12 mouse cellular contexts compared by ENCODE assay signal in the genomic region with DNA sequence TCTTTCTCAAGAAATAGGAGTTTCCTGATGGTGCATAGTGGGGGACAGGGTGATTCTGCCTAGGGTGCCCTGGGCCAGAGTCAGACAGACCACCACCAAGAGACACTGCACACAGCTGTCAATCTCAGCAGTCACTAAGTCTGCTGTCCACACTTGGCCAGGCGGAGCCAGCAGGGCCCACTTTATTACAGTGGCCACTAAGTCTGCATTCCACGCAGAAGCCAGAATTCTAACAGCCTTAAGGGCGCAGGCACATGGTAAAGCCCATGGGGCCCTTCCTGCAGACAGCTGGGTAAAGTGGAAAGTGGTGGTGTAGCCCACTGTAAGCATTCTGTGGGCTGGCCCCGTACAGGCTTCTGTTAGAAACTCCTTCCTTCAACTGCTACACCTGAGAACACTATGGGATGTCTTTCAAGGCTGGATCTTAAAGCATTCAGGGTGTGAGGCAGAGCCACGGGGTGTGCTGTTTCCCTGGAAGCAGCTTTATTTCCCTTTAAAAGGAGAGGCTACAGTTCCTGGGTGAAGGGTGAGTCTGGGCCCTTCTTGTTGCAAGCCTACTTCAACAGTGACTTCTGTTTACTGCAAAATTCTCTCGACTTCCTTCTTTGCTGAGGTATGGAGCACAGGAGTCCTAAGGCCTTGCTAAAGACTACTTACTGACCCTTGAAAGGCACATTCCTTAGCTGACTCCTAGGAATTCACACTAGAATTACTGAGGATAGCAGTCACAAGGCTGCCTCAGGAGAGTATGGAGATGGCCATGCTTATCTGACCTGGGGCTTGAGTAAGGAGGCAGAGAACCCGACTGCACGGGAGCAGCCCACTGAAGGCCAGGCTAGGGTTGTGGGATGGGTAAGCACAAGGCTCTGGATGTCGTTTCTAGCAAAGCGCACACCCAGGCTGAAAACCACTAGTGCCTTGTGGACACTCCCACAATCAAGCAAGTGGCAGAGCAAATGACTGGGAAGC. TPM values are rescaled to one million over a fixed set of nuclear protein-coding genes. Genes with fewer than 3 reads are reported as not detected.
DNase-seq lines count a peak whose midpoint lies in the region; ATAC-seq and TF ChIP-seq lines count a peak whose summit lies in the region.
"Had no signal": no experiment of that assay in that cellular context is flagged by ENCODE, and none has a peak within 500 bp of the region (broad histone marks: within the 10 kb centered on the region; RNA-seq: fewer than 3 reads in every experiment).

No protein-coding gene starts in this region.

- H3K36me3 ChIP-seq in midbrain, embryonic 12.5 days = 0 out of 2 replicates have a peak, but pooled peaks cover 5% of the 10 kb centered on the region
- H3K36me3 ChIP-seq in midbrain, embryonic 15.5 days (replicated peaks) = no peaks in the 10 kb centered on the region
- H3K36me3 ChIP-seq in limb, embryonic 14.5 days (ENCODE audit: control insufficient read depth, insufficient read depth, low read length) = no peaks in the 10 kb centered on the region
- no peaks in the 10 kb centered on the region for H3K36me3 ChIP-seq in stomach, postnatal 0 days (ENCODE audit: control insufficient read depth, insufficient read depth, low read length)

- H3K4me2 ChIP-seq in midbrain, embryonic 12.5 days (replicated peaks) = no peak overlapping the region
- no peak overlapping the region for H3K4me2 ChIP-seq in midbrain, embryonic 15.5 days
- no peak overlapping the region for H3K4me2 ChIP-seq in limb, embryonic 14.5 days (replicated peaks; ENCODE audit: low read depth, low read length, severe bottlenecking)
- H3K4me2 ChIP-seq in stomach, postnatal 0 days (replicated peaks; ENCODE audit: low read depth) = no peak overlapping the region

- no peak overlapping the region for H3K4me3 ChIP-seq in midbrain, embryonic 12.5 days
- no peak overlapping the region for H3K4me3 ChIP-seq in midbrain, embryonic 15.5 days
- H3K4me3 ChIP-seq in limb, embryonic 14.5 days (replicated peaks; ENCODE audit: low read length) = no peak overlapping the region
- no peak overlapping the region for H3K4me3 ChIP-seq in stomach, postnatal 0 days (ENCODE audit: low read depth, low read length)
- H3K4me3 ChIP-seq: erythroblast, embryonic 14.5 days had no signal

- TF ChIP-seq CTCF in stomach, postnatal 0 days (IDR thresholded peaks at IDR 0.05; ENCODE audit: low read depth) = no peak

- WGBS in midbrain, embryonic 12.5 days = 44% methylated on average over 10 of the region's 10 CpGs
- WGBS in midbrain, embryonic 15.5 days = 52% methylated on average over 10 of the region's 10 CpGs
- WGBS in limb, embryonic 14.5 days = 39% methylated on average over 10 of the region's 10 CpGs
- 46% methylated on average over 10 of the region's 10 CpGs for WGBS in stomach, postnatal 0 days

- no peak overlapping the region for H3K9ac ChIP-seq in midbrain, embryonic 12.5 days (replicated peaks)
- H3K9ac ChIP-seq in midbrain, embryonic 15.5 days = no peak overlapping the region
- H3K9ac ChIP-seq in limb, embryonic 14.5 days (ENCODE audit: low read depth, low read length, severe bottlenecking) = no peak overlapping the region
- H3K9ac ChIP-seq in stomach, postnatal 0 days (ENCODE audit: low read length) = no peak overlapping the region

- peak; percentile 35; the same call in 1 of the 2 replicates for ATAC-seq in midbrain, embryonic 12.5 days (ENCODE audit: low FRiP score, low read depth)
- ATAC-seq in midbrain, embryonic 15.5 days (replicated peaks) = no peak
- ATAC-seq in limb, embryonic 14.5 days (ENCODE audit: low FRiP score, low read depth) = 0 out of 2 replicates have a peak, but pooled peaks have one; percentile 25
- peak; percentile 58 for ATAC-seq in stomach, postnatal 0 days (ENCODE audit: low FRiP score, low TSS enrichment)

- no peak for TF ChIP-seq EP300 in stomach, postnatal 0 days (optimal IDR thresholded peaks at IDR 0.05)

- peak overlapping the region; percentile 44 for H3K27ac ChIP-seq in midbrain, embryonic 12.5 days (replicated peaks)
- no peak overlapping the region for H3K27ac ChIP-seq in midbrain, embryonic 15.5 days
- H3K27ac ChIP-seq in limb, embryonic 14.5 days (replicated peaks; ENCODE audit: low read depth, low read length) = no peak overlapping the region
- peak overlapping the region; percentile 81 for H3K27ac ChIP-seq in stomach, postnatal 0 days (replicated peaks)

- peak; percentile 93 for DNase-seq in heart, adult 11 months
- no peak for DNase-seq in heart, postnatal 4 days
- DNase-seq in limb, embryonic 14.5 days (ENCODE audit: low spot score) = no peak
- DNase-seq in stomach, postnatal 0 days (ENCODE audit: low spot score) = peak; percentile 53
- DNase-seq in urinary bladder, adult 2 months (ENCODE audit: low spot score) = no peak
- DNase-seq in spleen, postnatal 36 days (ENCODE audit: low spot score in 2 of 2) = no peak
- DNase-seq: adrenal gland, adult 2 months; B cell, adult 2 months; layer of hippocampus, adult 9-11 months had no signal

- peaks cover 46% of the 10 kb centered on the region for H3K4me1 ChIP-seq in midbrain, embryonic 12.5 days
- peaks cover 45% of the 10 kb centered on the region for H3K4me1 ChIP-seq in midbrain, embryonic 15.5 days
- H3K4me1 ChIP-seq in limb, embryonic 14.5 days (ENCODE audit: control insufficient read depth, insufficient read depth, low read length) = peaks cover 37% of the 10 kb centered on the region
- peaks cover 18% of the 10 kb centered on the region for H3K4me1 ChIP-seq in stomach, postnatal 0 days (replicated peaks; ENCODE audit: control insufficient read depth, insufficient read depth)

- no peaks in the 10 kb centered on the region for H3K27me3 ChIP-seq in midbrain, embryonic 12.5 days
- H3K27me3 ChIP-seq in midbrain, embryonic 15.5 days (replicated peaks) = no peaks in the 10 kb centered on the region
- no peaks in the 10 kb centered on the region for H3K27me3 ChIP-seq in limb, embryonic 14.5 days (ENCODE audit: control insufficient read depth, insufficient read depth, low read length)
- no peaks in the 10 kb centered on the region for H3K27me3 ChIP-seq in stomach, postnatal 0 days (ENCODE audit: control insufficient read depth, insufficient read depth, low read length)

- no peak for TF ChIP-seq POLR2A in limb, embryonic 14.5 days (IDR thresholded peaks at IDR 0.05; ENCODE audit: borderline replicate concordance, extremely low read depth, insufficient read depth, insufficient read length)

- H3K9me3 ChIP-seq in midbrain, embryonic 12.5 days = no peaks in the 10 kb centered on the region
- H3K9me3 ChIP-seq in midbrain, embryonic 15.5 days = no peaks in the 10 kb centered on the region
- no peaks in the 10 kb centered on the region for H3K9me3 ChIP-seq in limb, embryonic 14.5 days (ENCODE audit: control insufficient read depth, low read length)
- no peaks in the 10 kb centered on the region for H3K9me3 ChIP-seq in stomach, postnatal 0 days (ENCODE audit: control insufficient read depth, low read length)

RNA-seq across cellular contexts. Expression of gene E030018B13Rik, which starts 2.6 kb away (rescaled TPM):
- total RNA-seq in heart, postnatal 4 days (2021) = not detected
- not detected in 2 replicates for polyA plus RNA-seq in midbrain, embryonic 12.5 days (2016; fragmentation: Nextera tagmentation; extraction: Ambion mirVana)
- 0.17 and 0.23 TPM in 2 replicates for polyA plus RNA-seq in midbrain, embryonic 15.5 days (2015; fragmentation: Nextera tagmentation; extraction: Ambion mirVana)
- polyA plus RNA-seq in limb, embryonic 14.5 days (2012; rRNA removed) = not detected in 2 replicates
- polyA plus RNA-seq in limb, embryonic 14.5 days (2014; fragmentation: Nextera tagmentation; extraction: Ambion mirVana) = not detected in 2 replicates
- not detected in 2 replicates for polyA plus RNA-seq in stomach, postnatal 0 days (2015; fragmentation: Nextera tagmentation; extraction: Ambion mirVana)
- not detected in 2 replicates for polyA plus RNA-seq in urinary bladder, adult 2 months (2012; rRNA removed)
- total RNA-seq: adrenal gland, adult 2 months had no signal
- polyA plus RNA-seq: adrenal gland, adult 2 months; erythroblast, embryonic 14.5 days had no signal

RNA-seq across cellular contexts. Expression of gene Klf13, which starts 24.7 kb away (rescaled TPM):
- total RNA-seq in heart, postnatal 4 days (2021) = 10 to 100 TPM; 52.1 to 53.2 TPM
- 30.7 and 31.8 TPM in 2 replicates for polyA plus RNA-seq in midbrain, embryonic 12.5 days (2016; fragmentation: Nextera tagmentation; extraction: Ambion mirVana)
- polyA plus RNA-seq in midbrain, embryonic 15.5 days (2015; fragmentation: Nextera tagmentation; extraction: Ambion mirVana) = 21.7 and 23.4 TPM in 2 replicates
- 9.9 and 12.3 TPM in 2 replicates for polyA plus RNA-seq in limb, embryonic 14.5 days (2012; rRNA removed)
- polyA plus RNA-seq in limb, embryonic 14.5 days (2014; fragmentation: Nextera tagmentation; extraction: Ambion mirVana) = 27.0 and 28.0 TPM in 2 replicates
- 25.0 and 26.9 TPM in 2 replicates for polyA plus RNA-seq in stomach, postnatal 0 days (2015; fragmentation: Nextera tagmentation; extraction: Ambion mirVana)
- 13.0 and 21.9 TPM in 2 replicates for polyA plus RNA-seq in urinary bladder, adult 2 months (2012; rRNA removed)

Comparison
In these comparisons a context has a peak if more than half of its experiments do, and no peak if none do; other contexts are left out.
1. DNase-seq: peak in heart, adult 11 months (single experiment) and stomach, postnatal 0 days (single experiment); none in heart, postnatal 4 days (single experiment), limb, embryonic 14.5 days (single experiment), urinary bladder, adult 2 months (single experiment) and spleen, postnatal 36 days (0 of 2).
2. H3K27ac ChIP-seq: peak in midbrain, embryonic 12.5 days (single experiment) and stomach, postnatal 0 days (single experiment); none in midbrain, embryonic 15.5 days (single experiment) and limb, embryonic 14.5 days (single experiment).